Mouse (Mus musculus) urinary bladder, postnatal 10 days (tissue): Measurements from ENCODE around the gene Dnajb7.
A peak's percentile ranks its signal among the peaks of the same experiment; 100 is the strongest.

Source experiments
- DNase-seq: peaks from one replicate; pipeline ENCODE4 v3.0.0; 2022; ENCODE audit warnings: low spot score

The Dnajb7 gene

GRCm38 (mm10) chr15:81365246-81365645 is 42.9 kb downstream of the Dnajb7 start:
- DNase-seq: no peak

GRCm38 (mm10) chr15:81364271-81364670 is 43.8 kb downstream of the Dnajb7 start:
- no peak for DNase-seq

GRCm38 (mm10) chr15:81362501-81362900 is 45.6 kb downstream of the Dnajb7 start:
- no peak for DNase-seq

GRCm38 (mm10) chr15:81361417-81362015 is 46.6 kb downstream of the Dnajb7 start:
- DNase-seq: no peak

- no peak for DNase-seq
These were observed 47.1 kb downstream of the Dnajb7 start for GRCm38 (mm10) chr15:81361022-81361404.

GRCm38 (mm10) chr15:81360345-81361021 is 47.6 kb downstream of the Dnajb7 start, which contains the start of gene Slc25a17:
TSS of gene Slc25a17 (minus strand) at chr15:81360812.
- DNase-seq: peak; percentile 74

- no peak for DNase-seq
These were observed 48.7 kb downstream of the Dnajb7 start for GRCm38 (mm10) chr15:81359421-81359820.

- no peak for DNase-seq
These were observed 49.2 kb downstream of the Dnajb7 start for GRCm38 (mm10) chr15:81358943-81359342.

GRCm38 (mm10) chr15:81356946-81357345 is 51.2 kb downstream of the Dnajb7 start:
- DNase-seq: no peak
